Mouse (Mus musculus) MEL (cell line): ENCODE measurements around the gene Yap1.

ENCODE experiments used
- EP300 ChIP-seq, 2 experiments: IDR thresholded peaks; 2 replicates each; pipeline ENCODE4 v1.6.1; 2011; ENCODE audit warnings: improper control_type of control experiment in 2 of 2, low read length in 2 of 2, low read depth in 1 of 2, mild to moderate bottlenecking in 1 of 2
- HCFC1 ChIP-seq: IDR thresholded peaks from 2 replicates; pipeline ENCODE4 v1.6.1; 2012; ENCODE audit warnings: low read depth, mild to moderate bottlenecking, inconsistent platforms, low read length, improper control_type of control experiment, moderate library complexity
- MAZ ChIP-seq: IDR thresholded peaks from 2 replicates; pipeline ENCODE4 v1.6.1; 2012; ENCODE audit warnings: low read depth, mild to moderate bottlenecking, inconsistent platforms, low read length, improper control_type of control experiment
- MEF2A ChIP-seq: IDR thresholded peaks from 2 replicates; pipeline ENCODE4 v1.6.1; 2014; ENCODE audit warnings: low read depth, mild to moderate bottlenecking, inconsistent platforms, low read length, improper control_type of control experiment; ENCODE audit not compliant: poor library complexity, insufficient replicate concordance, severe bottlenecking; ENCODE audit errors: extremely low read depth
- POLR2A ChIP-seq, 2 experiments: IDR thresholded peaks; 2 replicates each; pipeline ENCODE4 v1.6.1; 2011 to 2012; ENCODE audit warnings: low read length in 2 of 2, mild to moderate bottlenecking in 2 of 2, control low read depth in 1 of 2, improper control_type of control experiment in 1 of 2, low read depth in 1 of 2, moderate library complexity in 1 of 2; ENCODE audit not compliant: control insufficient read depth in 1 of 2, insufficient read depth in 1 of 2, poor library complexity in 1 of 2
- POLR2AphosphoS2 ChIP-seq: IDR thresholded peaks from 2 replicates; pipeline ENCODE4 v1.6.1; 2011; ENCODE audit warnings: low read length, improper control_type of control experiment
- SMC3 ChIP-seq: IDR thresholded peaks from 2 replicates; pipeline ENCODE4 v1.6.1; 2011; ENCODE audit warnings: low read depth, low read length, improper control_type of control experiment
- TCF12 ChIP-seq: IDR thresholded peaks from 2 replicates; pipeline ENCODE4 v1.6.1; 2014; ENCODE audit warnings: low read depth, mild to moderate bottlenecking, inconsistent platforms, low read length, improper control_type of control experiment, moderate library complexity
- ZKSCAN1 ChIP-seq: IDR thresholded peaks from 2 replicates; pipeline ENCODE4 v1.6.1; 2012; ENCODE audit warnings: low read depth, mild to moderate bottlenecking, inconsistent platforms, low read length, improper control_type of control experiment, moderate library complexity

DNA sequence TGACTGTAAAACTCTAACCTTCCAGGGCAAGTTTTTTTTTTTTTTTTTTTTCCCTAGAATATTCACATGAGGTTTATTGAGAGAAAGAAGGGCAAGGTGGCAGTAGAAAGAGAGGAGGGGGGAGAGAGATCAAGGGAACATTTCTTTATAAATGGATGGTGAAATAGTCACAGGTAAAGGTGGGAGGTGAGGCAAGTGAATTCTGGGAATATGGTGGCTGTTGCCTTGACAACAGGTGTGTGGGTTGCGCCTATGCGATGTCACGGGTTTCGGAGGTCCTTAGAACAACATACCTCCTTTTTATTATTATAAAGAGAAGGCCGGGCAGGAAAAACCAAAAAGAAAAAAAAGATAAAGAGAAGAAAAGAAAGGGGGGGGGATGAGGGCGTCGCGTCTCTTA is 89.5 kb downstream of the Yap1 start:
- no peak for TF ChIP-seq POLR2AphosphoS2
- TF ChIP-seq MAZ, result no peak
- no peak for TF ChIP-seq SMC3
- TF ChIP-seq ZKSCAN1, result no peak
- no peak for TF ChIP-seq MEF2A
- TF ChIP-seq TCF12, result no peak
- no peak for TF ChIP-seq EP300 (IDR thresholded peaks at IDR 0.05; ENCODE audit: low read depth in 1 of 2, low read length in 2 of 2)
- no peak for TF ChIP-seq POLR2A (IDR thresholded peaks at IDR 0.05; ENCODE audit: control insufficient read depth in 1 of 2, insufficient read depth in 1 of 2, low read depth in 1 of 2, low read length in 2 of 2, poor library complexity in 1 of 2)
- no peak for TF ChIP-seq HCFC1
